Mouse (Mus musculus): ENCODE measurements at regions not wholly inside any gene's neighbourhood (a gene's known extent, or its start where the extent isn't known, plus 50 kb on each side); places are given as distances from the start of the nearest gene placed in this dataset. TPM values are rescaled to one million over a fixed set of nuclear protein-coding genes. Genes with fewer than 3 reads are reported as not detected.

MicroRNA genes in the stretch of these regions (microRNA counts, 519-probe panel; counts per million panel counts)
- microRNA mmu-miR-1952: 2,091 counts per million, percentile 58 among the panel's probes with 10 or more counts

Small RNAs in the stretch of these regions (microRNA-seq; reads per million reads assigned to microRNA genes)
- gene Mir1952: not detected

Data from forebrain, embryonic 13.5 days (tissue).